Mouse (Mus musculus) bone marrow, adult 2 months (tissue): ENCODE data around the gene Btla. TPM values are rescaled to one million over a fixed set of nuclear protein-coding genes. Genes with fewer than 3 reads are reported as not detected.

ENCODE experiments used
- H3K27ac ChIP-seq: fragments of 200-500 bp; 2 replicates; pipeline ENCODE4 v1.5.1; 2012; ENCODE audit warnings: low read depth, mild to moderate bottlenecking, control low read depth, inconsistent platforms, low read length; ENCODE audit not compliant: control insufficient read depth, poor library complexity, insufficient read depth
- H3K4me1 ChIP-seq: fragments of 200-500 bp; 2 replicates; pipeline ENCODE4 v1.6.1; 2011; ENCODE audit warnings: low read length; ENCODE audit not compliant: control insufficient read depth, insufficient read depth
- H3K4me3 ChIP-seq: fragments of 200-500 bp; replicated peaks from 2 replicates; pipeline ENCODE3; 2011; ENCODE audit warnings: mild to moderate bottlenecking, low read depth, low read length, control low read depth; ENCODE audit not compliant: control insufficient read depth
- CTCF ChIP-seq: fragments of 200-500 bp; IDR thresholded peaks from 2 replicates; pipeline ENCODE4 v1.5.1; 2011; ENCODE audit warnings: low read length, control low read depth; ENCODE audit not compliant: control insufficient read depth, insufficient read depth
- POLR2A ChIP-seq: fragments of 200-500 bp; IDR thresholded peaks from 2 replicates; pipeline ENCODE4 v1.6.1; 2011; ENCODE audit warnings: low read depth, mild to moderate bottlenecking, control low read depth, low read length, borderline replicate concordance; ENCODE audit not compliant: control insufficient read depth
- WGBS: fragments of 180-500 bp; shearing (Covaris S2); methylation state at CpG from one replicate; pipeline ENCODE4 v1.1.7; 2018; 5-methylcytosine and 5-hydroxymethylcytosine counted together
- polyA plus RNA-seq: library from polyadenylated mRNA; stranded (reverse); fragments of >200 nt; gene quantifications from 2 replicates; pipeline ENCODE4 v1.2.4, GENCODE M21; 2011; ENCODE audit warnings: low replicate concordance; ENCODE audit not compliant: missing spikeins, insufficient read depth, insufficient read length

Gene Btla
- polyA plus RNA-seq, 1 experiment = 20.5 TPM

- no peak for TF ChIP-seq CTCF
- TF ChIP-seq POLR2A = no peak
- WGBS = 27% methylated on average over 1 of the region's 1 CpGs
- Histone ChIP-seq H3K4me1 (no peaks in the 10 kb centered on the region), H3K27ac (no peak overlapping the region), H3K4me3 (no peak overlapping the region)
These were observed 59.0 kb downstream of the Btla start for GRCm38 (mm10) chr16:45283093-45283492.

GRCm38 (mm10) chr16:45297806-45298205, 73.7 kb downstream of the Btla start:
- TF ChIP-seq CTCF (no peak), POLR2A (no peak)
- Histone ChIP-seq H3K4me3 (no peak overlapping the region), H3K4me1 (no peaks in the 10 kb centered on the region), H3K27ac (no peak overlapping the region)
- 10% methylated on average over 3 of the region's 3 CpGs for WGBS

Other genes starting within 250 kb of the Btla start
- gene Ccdc80, start 130.9 kb upstream of the Btla start, polyA plus RNA-seq = 15.2 and 15.6 TPM in 2 replicates
- 4.4 and 5.4 TPM in 2 replicates for gene Slc35a5, start 65.6 kb upstream of the Btla start, polyA plus RNA-seq
- gene Atg3, start 65.5 kb upstream of the Btla start, polyA plus RNA-seq = 17.2 and 26.2 TPM in 2 replicates
- gene Cd200, start 184.7 kb downstream of the Btla start, polyA plus RNA-seq = 14.8 and 19.9 TPM in 2 replicates